Comparison of ENCODE assay signal across 8 mouse cellular contexts in the genomic region with DNA sequence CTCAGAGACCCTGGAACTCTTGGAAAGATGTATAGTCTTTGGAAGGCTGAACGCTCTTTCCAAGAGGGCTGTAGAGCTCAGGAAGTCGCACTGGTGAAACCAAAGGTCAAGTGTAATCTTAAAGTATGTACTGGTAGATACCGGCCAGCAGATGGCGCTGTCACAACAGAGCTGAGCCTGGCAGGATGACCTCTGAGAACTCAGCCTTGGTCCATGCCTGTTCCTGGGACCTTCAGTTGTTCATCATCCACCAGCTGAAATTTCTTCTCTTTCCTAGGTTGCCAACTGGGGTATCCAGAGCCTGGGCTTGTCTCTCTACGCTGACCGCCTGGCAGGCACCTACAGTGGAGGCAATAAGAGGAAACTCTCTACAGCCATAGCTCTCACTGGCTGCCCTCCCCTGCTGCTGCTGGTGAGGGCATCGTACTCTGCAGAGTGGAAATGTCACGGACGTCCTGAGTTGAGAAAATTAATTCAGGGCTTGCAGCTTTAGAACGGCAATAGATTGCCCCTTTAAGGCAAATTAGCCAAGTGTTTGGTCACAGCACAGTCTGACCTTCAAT.
DNase-seq lines count a peak whose midpoint lies in the region; ATAC-seq lines count a peak whose summit lies in the region.

No protein-coding gene starts in this region.

- no peak overlapping the region for H3K9ac ChIP-seq in embryonic facial prominence, embryonic 11.5 days (replicated peaks; ENCODE audit: low read length)

- no peak overlapping the region for H3K4me3 ChIP-seq in embryonic facial prominence, embryonic 11.5 days (ENCODE audit: low read depth, low read length)

- H3K9me3 ChIP-seq in embryonic facial prominence, embryonic 11.5 days (replicated peaks; ENCODE audit: control insufficient read depth, low read length), result no peaks in the 10 kb centered on the region

- H3K27me3 ChIP-seq in embryonic facial prominence, embryonic 11.5 days (ENCODE audit: control insufficient read depth, insufficient read depth, low read length), result no peaks in the 10 kb centered on the region

- no peak overlapping the region for H3K4me2 ChIP-seq in embryonic facial prominence, embryonic 11.5 days (ENCODE audit: low read depth, low read length)

- 41% methylated on average over 10 of the region's 10 CpGs for WGBS in embryonic facial prominence, embryonic 11.5 days

- H3K36me3 ChIP-seq in embryonic facial prominence, embryonic 11.5 days (replicated peaks; ENCODE audit: control insufficient read depth, insufficient read depth, low read depth, low read length), result no peaks in the 10 kb centered on the region

- no peak for ATAC-seq in embryonic facial prominence, embryonic 11.5 days (replicated peaks; ENCODE audit: insufficient number of reproducible peaks, low FRiP score, low TSS enrichment, low read depth)
- ATAC-seq in inflammation-experienced regulatory T-cells, adult 6 months, result peak; percentile 65
- peak; percentile 63 for ATAC-seq in neutrophil, adult 5-6 weeks (ENCODE audit: extremely low read depth, insufficient number of reproducible peaks, low FRiP score, poor library complexity, severe bottlenecking)

- peak; percentile 32 to 46 for DNase-seq in left cerebral cortex, adult 18-20 months (ENCODE audit: low spot score in 2 of 2)
- no peak for DNase-seq in left cerebral cortex, adult 11 months (ENCODE audit: low spot score)
- peak; percentile 86 for DNase-seq in adrenal gland, postnatal 36 days
- DNase-seq in embryonic facial prominence, embryonic 11.5 days (ENCODE audit: low spot score), result peak; percentile 67
- peak; percentile 69 for DNase-seq in liver
- DNase-seq in thymus, postnatal 10 days (ENCODE audit: low spot score in 2 of 2), result peak; percentile 4 to 56

- no peaks in the 10 kb centered on the region for H3K4me1 ChIP-seq in embryonic facial prominence, embryonic 11.5 days (ENCODE audit: control insufficient read depth, insufficient read depth, low read length)

- no peak overlapping the region for H3K27ac ChIP-seq in embryonic facial prominence, embryonic 11.5 days (replicated peaks; ENCODE audit: low read depth, low read length)
